Mouse (Mus musculus) spleen, adult 2 months (tissue): ENCODE data around the gene Vinac1. TPM values are rescaled to one million over a fixed set of nuclear protein-coding genes. Genes with fewer than 3 reads are reported as not detected.

ENCODE experiments used
- DNase-seq, 2 experiments: peaks; one replicate each; pipeline versions ENCODE4 v3.0.0 to v3.0.0-alpha.2; 2012 to 2021; ENCODE audit warnings: low spot score in 2 of 2, low read depth in 1 of 2
- H3K27ac ChIP-seq: fragments of 200-500 bp; 2 replicates; pipeline ENCODE4 v1.5.1; 2012; ENCODE audit warnings: low read length, inconsistent platforms; ENCODE audit not compliant: insufficient read depth
- H3K27me3 ChIP-seq: fragments of 200-500 bp; 2 replicates; pipeline ENCODE4 v1.6.1; 2012; ENCODE audit warnings: mild to moderate bottlenecking, moderate library complexity, low read length, inconsistent platforms; ENCODE audit not compliant: control insufficient read depth, insufficient read depth
- H3K36me3 ChIP-seq: fragments of 200-500 bp; 2 replicates; pipeline ENCODE4 v1.6.1; 2012; ENCODE audit warnings: mild to moderate bottlenecking, low read length, inconsistent platforms; ENCODE audit not compliant: control insufficient read depth, insufficient read depth
- H3K4me1 ChIP-seq: fragments of 200-500 bp; 2 replicates; pipeline ENCODE4 v1.6.1; 2011; ENCODE audit warnings: inconsistent platforms; ENCODE audit not compliant: control insufficient read depth, insufficient read depth, insufficient read length
- H3K4me3 ChIP-seq: fragments of 200-500 bp; 2 replicates; pipeline ENCODE4 v1.5.1; 2011; ENCODE audit warnings: mild to moderate bottlenecking, inconsistent platforms; ENCODE audit not compliant: insufficient read depth, insufficient read length; ENCODE audit errors: extremely low read depth
- CTCF ChIP-seq: fragments of 200-500 bp; IDR thresholded peaks from 2 replicates; pipeline ENCODE4 v1.5.1; 2011; ENCODE audit warnings: mild to moderate bottlenecking, inconsistent platforms; ENCODE audit not compliant: insufficient read depth, insufficient read length, insufficient replicate concordance; ENCODE audit errors: extremely low read depth
- POLR2A ChIP-seq: fragments of 200-500 bp; IDR thresholded peaks from 2 replicates; pipeline ENCODE4 v1.6.1; 2011; ENCODE audit warnings: low read depth, low read length, inconsistent platforms
- WGBS: fragments of 180-500 bp; shearing (Covaris S2); methylation state at CpG from one replicate; pipeline ENCODE4 v1.1.7; 2018; 5-methylcytosine and 5-hydroxymethylcytosine counted together
- polyA plus RNA-seq: library from polyadenylated mRNA; depleted of rRNA; stranded (reverse); fragments of >200 nt; gene quantifications from 2 replicates; pipeline ENCODE4 v1.2.3, GENCODE M21; 2012; rRNA removed

Vinac1 gene
- polyA plus RNA-seq: 0.01 TPM in 1 of 2 replicates, not detected in the other

GRCm38 (mm10) chr2:129047811-129048210 is at the start of gene Vinac1:
Gene Vinac1 (minus strand): TSS chr2:129048172.
- TF ChIP-seq POLR2A (no peak), CTCF (no peak)
- no peak for DNase-seq
- Histone ChIP-seq H3K4me1 (no peaks in the 10 kb centered on the region), H3K27ac (no peak within 1 kb of the TSS), H3K27me3 (no peaks in the 10 kb centered on the region), H3K4me3 (no peak within 1 kb of the TSS), H3K36me3 (no peaks in the 10 kb centered on the region)
- WGBS: 86% methylated on average over 8 of the region's 8 CpGs

- Histone ChIP-seq H3K27ac (peak overlapping the region; percentile 38), H3K4me3 (no peak overlapping the region), H3K36me3 (0 out of 2 replicates have a peak, but pooled peaks cover 1% of the 10 kb centered on the region), H3K27me3 (no peaks in the 10 kb centered on the region), H3K4me1 (peaks cover 2% of the 10 kb centered on the region; the same call in 1 of the 2 replicates)
- TF ChIP-seq POLR2A (no peak), CTCF (no peak)
- DNase-seq: peak in 1 of 2 experiments; percentile 44
- WGBS: 78% methylated on average over 18 of the region's 18 CpGs
Observed at GRCm38 (mm10) chr2:129093926-129094724, 46.2 kb upstream of the Vinac1 start.

- Histone ChIP-seq H3K4me3 (no peak overlapping the region), H3K27me3 (no peaks in the 10 kb centered on the region), H3K27ac (no peak overlapping the region), H3K4me1 (peaks cover 2% of the 10 kb centered on the region; the same call in 1 of the 2 replicates), H3K36me3 (0 out of 2 replicates have a peak, but pooled peaks cover 1% of the 10 kb centered on the region)
- DNase-seq: no peak
- TF ChIP-seq POLR2A (no peak), CTCF (no peak)
- 91% methylated on average over 12 of the region's 12 CpGs for WGBS
Observed at GRCm38 (mm10) chr2:129092810-129093209, 44.8 kb upstream of the Vinac1 start.

DNA sequence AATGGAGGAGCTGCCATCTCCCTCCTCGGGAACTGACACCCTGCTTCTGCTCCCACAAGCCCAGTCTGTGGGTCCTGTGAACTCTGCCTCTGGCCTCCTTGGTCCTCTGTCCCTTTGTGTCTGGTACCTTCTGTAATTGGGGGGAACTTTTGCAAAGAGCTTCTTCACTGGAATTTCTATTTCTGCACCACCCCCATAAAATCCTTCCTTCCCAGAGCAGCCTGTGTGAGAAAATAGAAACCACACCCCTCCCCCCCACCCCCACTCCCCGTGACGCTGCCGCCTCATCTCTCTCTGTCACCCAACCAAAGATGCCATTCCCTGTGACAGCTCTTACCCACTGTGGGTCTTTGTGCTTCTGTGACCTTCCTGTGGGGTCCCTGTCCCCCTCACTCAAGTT is 42.4 kb upstream of the Vinac1 start:
- 84% methylated on average over 4 of the region's 4 CpGs for WGBS

DNA sequence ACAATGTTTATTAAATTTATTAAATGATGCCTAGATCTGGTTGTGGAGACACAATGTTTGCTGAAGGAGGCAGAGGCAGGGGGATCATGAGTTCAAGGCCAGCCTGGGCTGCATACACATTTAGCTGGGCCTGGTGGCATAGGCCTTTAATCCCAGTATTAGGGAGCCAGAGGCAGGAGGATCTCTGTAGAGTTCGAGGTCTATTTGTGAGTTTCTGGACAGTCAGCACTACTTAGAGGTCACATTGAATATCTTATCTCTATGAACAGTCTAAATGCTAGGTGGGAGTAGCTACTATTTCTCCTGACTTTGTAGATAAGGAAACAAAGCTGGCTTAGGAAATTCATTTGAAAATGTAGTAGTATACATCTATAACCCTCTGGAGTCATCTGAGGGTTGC is 39.5 kb upstream of the Vinac1 start:
- Histone ChIP-seq H3K4me1 (no peaks in the 10 kb centered on the region), H3K36me3 (no peaks in the 10 kb centered on the region), H3K4me3 (no peak overlapping the region), H3K27me3 (no peaks in the 10 kb centered on the region), H3K27ac (no peak overlapping the region)
- WGBS: 80% methylated on average over 1 of the region's 1 CpGs
- DNase-seq: no peak
- TF ChIP-seq CTCF: no peak
- no peak for TF ChIP-seq POLR2A

More for the DNA sequence above, 42.4 kb upstream of the Vinac1 start:
- 0 out of 2 replicates have a peak, but pooled peaks cover 1% of the 10 kb centered on the region for H3K36me3 ChIP-seq
- peaks cover 2% of the 10 kb centered on the region; the same call in 1 of the 2 replicates for H3K4me1 ChIP-seq
- H3K27ac ChIP-seq: no peak overlapping the region
- no peak for DNase-seq
- H3K4me3 ChIP-seq: no peak overlapping the region
- TF ChIP-seq CTCF (no peak), POLR2A (no peak)
- no peaks in the 10 kb centered on the region for H3K27me3 ChIP-seq

DNA sequence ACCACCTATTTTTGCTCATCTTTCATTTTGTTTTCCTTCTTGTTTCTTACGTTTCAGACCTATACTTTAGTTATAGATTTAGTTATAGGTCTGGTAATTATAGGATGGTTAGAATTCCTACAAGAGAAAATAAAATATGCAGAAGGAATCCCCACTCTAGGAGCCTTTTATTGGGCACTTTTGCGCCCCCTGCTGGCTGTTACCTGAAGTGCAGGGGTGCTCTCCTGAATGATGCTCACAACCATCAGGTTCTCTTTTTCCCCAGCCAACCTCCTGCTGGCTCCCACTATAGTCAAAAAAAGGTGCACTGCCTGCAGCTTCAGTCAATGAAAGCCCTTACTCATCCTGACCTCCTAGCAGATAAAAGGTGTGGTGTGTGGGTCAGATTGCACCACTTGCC is 37.0 kb upstream of the Vinac1 start:
- TF ChIP-seq POLR2A: no peak
- TF ChIP-seq CTCF: peak; percentile 46; the same call in 1 of the 2 replicates

DNA sequence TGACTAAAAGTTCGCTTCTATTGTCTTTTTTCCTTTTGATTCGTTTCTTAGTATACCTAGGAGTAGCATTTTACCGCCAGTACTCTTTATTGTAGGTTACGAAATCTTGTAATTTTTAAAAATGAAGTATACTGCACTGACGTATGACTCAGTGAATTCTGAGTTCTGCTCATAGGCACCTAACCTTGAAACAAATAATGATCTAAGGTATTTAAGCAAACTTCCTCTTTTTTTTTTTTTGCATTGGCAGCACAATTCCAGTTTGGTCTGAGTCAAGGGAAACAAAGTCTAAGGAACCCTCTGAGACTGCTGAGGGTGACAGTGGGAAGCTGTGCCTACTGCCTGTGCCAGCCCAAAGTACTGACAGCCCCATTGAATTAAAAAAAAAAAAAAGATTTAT is 35.5 kb upstream of the Vinac1 start:
- Histone ChIP-seq H3K4me3 (no peak overlapping the region), H3K27me3 (no peaks in the 10 kb centered on the region), H3K36me3 (no peaks in the 10 kb centered on the region), H3K27ac (no peak overlapping the region), H3K4me1 (no peaks in the 10 kb centered on the region)
- DNase-seq: no peak
- WGBS: 86% methylated on average over 5 of the region's 5 CpGs
- no peak for TF ChIP-seq POLR2A
- TF ChIP-seq CTCF: no peak

More for the DNA sequence above, 37.0 kb upstream of the Vinac1 start:
- no peak overlapping the region for H3K27ac ChIP-seq
- no peak for DNase-seq
- WGBS: 66% methylated on average over 2 of the region's 2 CpGs
- H3K36me3 ChIP-seq: no peaks in the 10 kb centered on the region
- H3K4me3 ChIP-seq: no peak overlapping the region
- H3K27me3 ChIP-seq: no peaks in the 10 kb centered on the region
- H3K4me1 ChIP-seq: no peaks in the 10 kb centered on the region
